Mouse (Mus musculus): ENCODE measurements around the gene Hsd17b13.

DNA sequence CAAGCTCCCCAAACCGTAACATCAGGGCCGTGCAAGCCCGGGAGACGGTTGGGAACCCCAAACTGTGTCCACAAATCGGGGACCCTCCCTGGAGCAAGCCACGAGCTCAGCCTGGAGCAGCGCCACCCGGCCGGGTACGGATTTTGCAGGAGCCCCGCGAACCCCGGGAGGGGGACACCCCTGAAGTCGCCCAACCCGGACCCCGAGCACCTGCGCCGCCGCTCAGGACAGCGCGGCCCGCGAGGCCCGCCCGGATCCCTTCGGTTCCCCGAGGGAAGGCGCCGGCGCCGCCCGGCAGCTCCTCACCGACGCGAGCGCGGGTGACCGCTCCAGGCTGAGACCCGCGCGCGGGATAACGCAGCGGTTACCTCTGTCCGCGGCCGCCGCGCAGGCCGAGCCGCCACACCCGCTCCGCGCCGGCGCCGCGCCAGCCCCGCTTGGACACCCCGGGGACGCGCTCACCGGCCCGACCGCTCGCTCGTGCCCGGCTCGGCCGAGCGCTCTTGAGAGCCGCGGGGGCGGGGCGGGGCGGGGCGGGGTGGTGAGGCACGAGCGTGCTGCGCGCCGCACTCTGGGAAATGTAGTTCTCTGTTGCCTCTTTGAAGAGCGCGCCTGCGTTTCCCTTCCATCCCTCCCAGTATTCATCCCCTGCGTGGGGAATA lies 66.3 kb downstream of the Hsd17b13 start, which contains the start of gene Klhl8:
- TF ChIP-seq POLR2A (IDR thresholded peaks at IDR 0.05; ENCODE audit: insufficient read depth, low read depth, low read length): no peak
- no peak for TF ChIP-seq EP300 (IDR thresholded peaks at IDR 0.05; ENCODE audit: insufficient read depth, low read depth, low read length)

Data from heart, adult 2 months (tissue).